Mouse (Mus musculus): ENCODE results near the gene Lin9.

- TF ChIP-seq TAL1 (conservative IDR thresholded peaks at IDR 0.05; ENCODE audit: low read depth, low read length) (no peak), CTCF (IDR thresholded peaks at IDR 0.05; ENCODE audit: low read depth, low read length) (no peak), GATA1 (IDR thresholded peaks at IDR 0.05; ENCODE audit: borderline replicate concordance, low read length) (no peak), POLR2AphosphoS5 (IDR thresholded peaks at IDR 0.05; ENCODE audit: insufficient replicate concordance, low read depth, low read length) (no peak)
Observed at GRCm38 (mm10) chr1:180725704-180726179, 84.8 kb downstream of the Lin9 start, which contains the start of gene Acbd3.

Measured in G1E (cell line).